Mouse (Mus musculus): ENCODE measurements at regions not wholly inside any gene's neighbourhood (a gene's known extent, or its start where the extent isn't known, plus 50 kb on each side); places are given as distances from the start of the nearest gene placed in this dataset.

- no peak for DNase-seq
Observed at GRCm38 (mm10) chr15:96944741-96945140, 111.0 kb downstream of the Slc38a4 start.

- no peak for DNase-seq
Observed at GRCm38 (mm10) chr15:96942651-96943050, 113.1 kb downstream of the Slc38a4 start.

DNA sequence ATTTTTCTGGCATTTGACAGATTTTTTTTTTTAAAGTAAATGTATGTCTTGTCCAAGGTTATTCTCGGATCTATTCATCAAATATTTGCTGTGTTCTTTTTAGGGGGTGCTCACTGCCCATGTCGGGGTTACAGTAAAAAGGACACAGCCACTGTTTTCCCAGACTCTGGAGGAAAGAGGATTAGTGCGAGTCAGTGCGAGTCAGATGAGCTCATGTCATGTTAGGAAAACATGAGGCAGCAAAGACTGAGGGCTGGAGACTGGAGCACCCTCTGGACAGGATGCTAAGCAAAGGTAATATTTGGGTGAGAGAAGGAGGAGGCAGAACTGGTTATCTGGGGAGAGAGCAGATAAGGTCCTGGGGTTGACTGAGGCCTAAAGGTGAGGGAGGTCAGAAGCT lies 117.3 kb downstream of the Slc38a4 start:
- DNase-seq = no peak

DNA sequence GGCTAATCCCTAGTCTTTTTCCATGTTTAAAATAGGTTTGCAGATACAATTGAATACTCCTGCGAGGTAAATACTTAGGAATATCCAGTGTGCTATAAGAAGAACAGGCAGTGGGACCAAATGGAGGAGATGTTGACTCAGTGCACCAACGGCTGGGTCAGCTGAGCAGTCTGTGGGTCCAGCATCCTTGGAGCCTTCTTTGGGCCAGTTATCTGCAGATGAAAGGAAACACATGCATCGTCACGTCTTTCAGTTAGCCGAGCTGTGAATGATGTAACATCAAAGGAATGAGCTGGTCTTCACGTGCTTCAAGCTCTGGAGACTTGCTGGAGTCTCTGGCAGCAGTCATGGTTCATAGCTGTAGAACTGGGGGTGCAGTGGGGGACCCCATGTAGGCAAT lies 118.1 kb downstream of the Slc38a4 start:
- no peak for DNase-seq

GRCm38 (mm10) chr15:96936705-96937346 lies 118.9 kb downstream of the Slc38a4 start:
- peak; percentile 87 for DNase-seq

DNA sequence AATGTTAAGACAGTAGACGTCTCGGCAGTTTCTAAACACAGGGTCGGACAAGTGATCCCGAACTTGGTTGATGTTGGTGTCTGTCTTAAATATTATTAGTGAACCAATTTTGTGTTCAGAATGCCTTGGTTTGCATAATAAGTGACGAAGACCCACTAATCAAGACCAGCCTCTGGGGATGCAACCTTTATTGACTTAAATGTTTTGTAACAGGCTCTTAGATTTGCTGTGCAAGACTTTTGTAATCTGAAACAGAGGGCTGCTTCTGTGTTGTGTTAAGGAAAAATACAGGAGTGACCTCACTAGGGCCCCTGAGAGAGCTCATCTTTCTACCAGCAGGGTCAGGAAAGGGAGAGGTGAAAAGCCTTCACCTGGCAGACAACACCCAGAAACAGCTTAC lies 119.5 kb downstream of the Slc38a4 start:
- DNase-seq = peak; percentile 1

- DNase-seq = peak; percentile 11
Observed at GRCm38 (mm10) chr15:96933451-96933850, 122.3 kb downstream of the Slc38a4 start.

GRCm38 (mm10) chr15:96930531-96930930 lies 125.2 kb downstream of the Slc38a4 start:
- no peak for DNase-seq

GRCm38 (mm10) chr15:96929788-96930187 lies 126.0 kb downstream of the Slc38a4 start:
- no peak for DNase-seq

- no peak for DNase-seq
Observed at GRCm38 (mm10) chr15:96928692-96929091, 127.1 kb downstream of the Slc38a4 start.

GRCm38 (mm10) chr15:96927674-96928073 lies 128.1 kb downstream of the Slc38a4 start:
- DNase-seq = no peak

GRCm38 (mm10) chr15:96926660-96927059 lies 129.1 kb downstream of the Slc38a4 start:
- DNase-seq = no peak

DNA sequence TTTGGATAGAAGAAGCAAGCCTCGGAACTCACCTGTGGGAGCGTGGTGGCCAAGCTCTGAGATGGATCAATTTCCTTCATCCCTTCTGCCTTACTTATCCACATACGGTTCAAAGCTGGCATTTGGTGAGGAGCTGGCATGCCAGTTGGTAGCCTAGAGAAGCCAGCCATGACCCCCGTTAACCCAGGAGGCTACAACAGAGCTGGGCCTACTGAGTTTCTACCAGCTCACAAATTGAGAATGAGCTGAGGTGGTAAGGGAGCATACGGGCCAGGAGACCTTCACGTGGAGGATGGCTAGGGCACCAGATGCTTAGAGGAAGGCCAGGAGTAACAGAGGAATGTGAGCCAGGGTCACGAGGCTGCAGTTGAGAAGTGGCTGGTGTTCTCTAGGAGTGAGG lies 139.2 kb downstream of the Slc38a4 start:
- no peak for DNase-seq

GRCm38 (mm10) chr15:96915544-96915943 lies 140.2 kb downstream of the Slc38a4 start:
- no peak for DNase-seq

- no peak for DNase-seq
Observed at GRCm38 (mm10) chr15:96914988-96915387, 140.8 kb downstream of the Slc38a4 start.

DNA sequence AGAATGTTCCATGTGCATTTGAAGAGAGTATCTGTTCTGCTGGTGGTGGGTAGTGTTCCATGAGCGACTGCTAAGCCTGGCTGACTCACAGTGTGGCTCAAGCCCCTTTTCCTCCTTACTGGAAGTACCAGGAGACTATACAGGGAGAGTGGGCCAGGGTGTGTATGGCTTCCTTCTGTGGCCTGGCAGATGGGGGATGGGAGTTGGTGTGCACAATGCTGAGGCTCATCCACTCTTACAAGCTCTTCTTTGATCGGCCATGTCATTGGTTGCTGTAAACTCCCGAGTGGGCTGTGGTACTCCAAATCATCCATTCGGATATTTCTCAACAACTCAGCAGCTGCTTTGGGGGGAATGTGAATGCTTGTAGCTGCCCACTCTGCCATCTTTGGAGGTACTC lies 150.2 kb downstream of the Slc38a4 start:
- no peak for DNase-seq

DNA sequence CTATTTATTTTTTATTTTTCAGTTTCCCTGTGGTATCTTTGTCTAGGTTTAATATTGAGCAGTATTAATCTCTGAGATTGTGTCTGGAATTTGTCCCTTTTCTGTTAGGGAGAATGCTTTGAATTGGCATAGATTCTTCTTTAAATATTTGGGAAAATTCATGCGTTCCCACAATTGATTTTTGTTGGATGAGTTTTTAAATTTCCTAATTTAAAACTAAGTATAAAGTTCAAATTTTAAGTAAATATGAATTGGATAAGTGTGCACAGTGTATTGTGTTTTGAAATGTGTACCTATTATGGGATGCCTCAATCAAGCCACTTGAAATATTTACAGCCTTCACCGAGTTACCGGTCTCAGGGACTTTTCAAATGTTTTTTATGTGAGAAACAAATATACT lies 152.3 kb downstream of the Slc38a4 start:
- no peak for DNase-seq

GRCm38 (mm10) chr15:96902781-96903180 lies 153.0 kb downstream of the Slc38a4 start:
- no peak for DNase-seq

- no peak for DNase-seq
Observed at GRCm38 (mm10) chr15:96901616-96902015, 154.1 kb downstream of the Slc38a4 start.

GRCm38 (mm10) chr15:96898285-96898684 lies 157.5 kb downstream of the Slc38a4 start:
- DNase-seq = no peak

- DNase-seq = no peak
Observed at GRCm38 (mm10) chr15:96884901-96885300, 170.9 kb downstream of the Slc38a4 start.

DNA sequence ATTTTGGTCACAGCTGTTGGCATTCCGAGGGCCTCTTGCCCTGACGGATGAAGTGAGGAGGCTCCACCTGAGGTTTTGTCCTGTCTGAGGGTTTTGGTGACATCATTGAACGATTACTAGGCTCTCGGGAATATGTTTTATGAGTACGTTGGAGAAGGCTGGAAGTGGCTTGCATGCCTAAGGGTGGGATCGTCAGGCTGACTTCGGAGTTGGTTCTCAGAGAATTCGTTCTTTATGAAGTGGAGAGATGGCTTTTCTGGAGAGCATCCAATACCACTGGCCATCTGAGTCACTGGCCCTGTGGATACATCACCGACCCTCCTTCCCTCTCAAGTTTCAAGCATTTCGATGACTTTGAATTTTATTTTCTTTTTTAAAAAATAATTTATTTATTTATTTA lies 172.0 kb downstream of the Slc38a4 start:
- no peak for DNase-seq

DNA sequence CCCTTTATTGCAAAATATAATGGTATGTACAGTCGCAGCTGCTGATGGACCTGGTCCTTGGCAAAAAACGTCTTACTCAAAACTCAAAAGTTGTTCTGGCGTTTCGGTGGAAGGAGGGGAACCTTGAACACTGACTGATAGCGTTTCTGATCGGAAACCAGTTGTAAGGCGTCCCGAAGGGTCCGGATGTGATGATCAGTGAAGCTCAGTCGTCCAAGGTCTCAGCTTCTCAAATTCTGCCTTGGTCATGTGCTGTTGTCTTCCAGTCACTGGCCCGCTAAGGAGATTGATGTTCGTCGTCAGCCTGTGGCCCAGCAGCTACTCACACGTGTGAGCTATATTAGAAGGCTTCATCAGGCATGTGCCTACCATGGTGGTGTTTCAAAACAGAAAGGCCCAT lies 173.5 kb downstream of the Slc38a4 start:
- DNase-seq = no peak

GRCm38 (mm10) chr15:96881519-96882170 lies 174.1 kb downstream of the Slc38a4 start:
- no peak for DNase-seq

DNA sequence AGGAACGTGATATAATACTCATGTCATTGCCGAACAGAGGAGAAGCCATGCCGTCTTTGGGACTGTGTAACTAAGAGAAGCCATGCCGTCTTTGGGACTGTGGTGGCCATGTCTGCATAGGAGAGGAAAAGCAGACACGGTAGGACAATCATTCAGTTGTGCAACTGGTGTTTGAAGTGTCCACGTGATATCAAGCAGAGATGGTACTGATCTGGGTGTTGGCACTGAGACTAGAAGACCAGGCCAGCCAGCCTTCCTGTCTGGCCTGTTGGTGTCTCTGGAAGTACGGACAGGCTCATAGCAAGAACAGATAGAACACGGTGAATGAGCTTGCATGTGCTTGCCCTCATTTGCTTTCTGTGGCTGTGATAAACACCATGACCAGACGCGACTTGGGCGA lies 175.7 kb downstream of the Slc38a4 start:
- no peak for DNase-seq
